Mouse (Mus musculus): ENCODE results near the gene Scaper. TPM values are rescaled to one million over a fixed set of nuclear protein-coding genes. Genes with fewer than 3 reads are reported as not detected.

Scaper gene
- total RNA-seq, 2 experiments from 2014 or later, result 8.1 to 9.7 TPM

GRCm38 (mm10) chr9:55608701-55609531, 329.0 kb downstream of the Scaper start:
- DNase-seq (ENCODE audit: low spot score), result no peak

- no peak for DNase-seq (ENCODE audit: low spot score)
Observed at GRCm38 (mm10) chr9:55598594-55598993, 339.3 kb downstream of the Scaper start.

GRCm38 (mm10) chr9:55586141-55586540, 351.8 kb downstream of the Scaper start:
- DNase-seq (ENCODE audit: low spot score), result no peak

GRCm38 (mm10) chr9:55581414-55581813, 356.5 kb downstream of the Scaper start:
- no peak for DNase-seq (ENCODE audit: low spot score)

- no peak for DNase-seq (ENCODE audit: low spot score)
Observed at GRCm38 (mm10) chr9:55576571-55576970, 361.3 kb downstream of the Scaper start.

- no peak for DNase-seq (ENCODE audit: low spot score)
Observed at GRCm38 (mm10) chr9:55571071-55571470, 366.8 kb downstream of the Scaper start.

- no peak for DNase-seq (ENCODE audit: low spot score)
Observed at GRCm38 (mm10) chr9:55568466-55569159, 369.3 kb downstream of the Scaper start.

- no peak for DNase-seq (ENCODE audit: low spot score)
Observed at GRCm38 (mm10) chr9:55560960-55561359, 377.0 kb downstream of the Scaper start.

GRCm38 (mm10) chr9:55554986-55555385, 382.9 kb downstream of the Scaper start:
- DNase-seq (ENCODE audit: low spot score), result no peak

GRCm38 (mm10) chr9:55549302-55549890, 388.5 kb downstream of the Scaper start:
- no peak for DNase-seq (ENCODE audit: low spot score)

GRCm38 (mm10) chr9:55548871-55549270, 389.0 kb downstream of the Scaper start:
- DNase-seq (ENCODE audit: low spot score), result no peak

GRCm38 (mm10) chr9:55546176-55547010, 391.5 kb downstream of the Scaper start:
- DNase-seq (ENCODE audit: low spot score), result peak; percentile 35

- no peak for DNase-seq (ENCODE audit: low spot score)
Observed at GRCm38 (mm10) chr9:55545556-55546175, 392.3 kb downstream of the Scaper start.

GRCm38 (mm10) chr9:55544861-55545555, 392.9 kb downstream of the Scaper start:
- no peak for DNase-seq (ENCODE audit: low spot score)

- DNase-seq (ENCODE audit: low spot score), result peak; percentile 34
Observed at GRCm38 (mm10) chr9:55543703-55544401, 394.1 kb downstream of the Scaper start.

GRCm38 (mm10) chr9:55543336-55543702, 394.6 kb downstream of the Scaper start:
- no peak for DNase-seq (ENCODE audit: low spot score)

GRCm38 (mm10) chr9:55542366-55543325, 395.3 kb downstream of the Scaper start:
- no peak for DNase-seq (ENCODE audit: low spot score)

- DNase-seq (ENCODE audit: low spot score), result peak; percentile 22
Observed at GRCm38 (mm10) chr9:55541681-55542365, 396.1 kb downstream of the Scaper start.

Measured in gastrocnemius, adult 18-20 months (tissue).